Mouse (Mus musculus): ENCODE data around the gene Sytl3. TPM values are rescaled to one million over a fixed set of nuclear protein-coding genes. Genes with fewer than 3 reads are reported as not detected.

Sytl3 gene
- polyA plus RNA-seq, 1 experiment = 0.45 TPM

- Histone ChIP-seq H3K36me3 (ENCODE audit: control insufficient read depth, insufficient read depth, low read length, poor library complexity, severe bottlenecking) (peaks cover 14% of the 10 kb centered on the region), H3K9me3 (replicated peaks; ENCODE audit: control insufficient read depth, insufficient read depth, low read length, poor library complexity, severe bottlenecking) (peaks cover 19% of the 10 kb centered on the region), H3K27me3 (ENCODE audit: control insufficient read depth, insufficient read depth, low read length, poor library complexity, severe bottlenecking) (no peaks in the 10 kb centered on the region), H3K4me1 (ENCODE audit: control insufficient read depth, insufficient read depth, low read length) (no peaks in the 10 kb centered on the region), H3K4me3 (ENCODE audit: low read depth, low read length) (no peak overlapping the region), H3K9ac (ENCODE audit: low read depth, poor library complexity, severe bottlenecking) (no peak overlapping the region), H3K27ac (ENCODE audit: insufficient read depth, low read length) (no peak overlapping the region)
- no peak for TF ChIP-seq EP300 (IDR thresholded peaks at IDR 0.05; ENCODE audit: insufficient read depth, low read depth, low read length)
- TF ChIP-seq POLR2A (IDR thresholded peaks at IDR 0.05; ENCODE audit: insufficient read depth, low read length) = no peak
- TF ChIP-seq CTCF (IDR thresholded peaks at IDR 0.05; ENCODE audit: low read depth, low read length) = no peak
Measured at GRCm38 (mm10) chr17:6733322-6733875, 74.5 kb downstream of the Sytl3 start.

- Histone ChIP-seq H3K9me3 (replicated peaks; ENCODE audit: control insufficient read depth, insufficient read depth, low read length, poor library complexity, severe bottlenecking) (peaks cover 34% of the 10 kb centered on the region), H3K9ac (ENCODE audit: low read depth, poor library complexity, severe bottlenecking) (no peak overlapping the region), H3K4me3 (ENCODE audit: low read depth, low read length) (no peak overlapping the region), H3K27ac (ENCODE audit: insufficient read depth, low read length) (no peak overlapping the region), H3K27me3 (ENCODE audit: control insufficient read depth, insufficient read depth, low read length, poor library complexity, severe bottlenecking) (no peaks in the 10 kb centered on the region), H3K36me3 (ENCODE audit: control insufficient read depth, insufficient read depth, low read length, poor library complexity, severe bottlenecking) (peaks cover 27% of the 10 kb centered on the region), H3K4me1 (ENCODE audit: control insufficient read depth, insufficient read depth, low read length) (no peaks in the 10 kb centered on the region)
- TF ChIP-seq POLR2A (IDR thresholded peaks at IDR 0.05; ENCODE audit: insufficient read depth, low read length) (no peak), EP300 (IDR thresholded peaks at IDR 0.05; ENCODE audit: insufficient read depth, low read depth, low read length) (no peak), CTCF (IDR thresholded peaks at IDR 0.05; ENCODE audit: low read depth, low read length) (no peak)
Measured at GRCm38 (mm10) chr17:6734746-6735441, 76.0 kb downstream of the Sytl3 start.

- Histone ChIP-seq H3K27ac (ENCODE audit: insufficient read depth, low read length) (0 out of 2 replicates have a peak overlapping the region, but pooled peaks have one; percentile 16), H3K4me1 (ENCODE audit: control insufficient read depth, insufficient read depth, low read length) (no peaks in the 10 kb centered on the region), H3K36me3 (ENCODE audit: control insufficient read depth, insufficient read depth, low read length, poor library complexity, severe bottlenecking) (peaks cover 44% of the 10 kb centered on the region), H3K27me3 (ENCODE audit: control insufficient read depth, insufficient read depth, low read length, poor library complexity, severe bottlenecking) (no peaks in the 10 kb centered on the region), H3K4me3 (ENCODE audit: low read depth, low read length) (no peak overlapping the region), H3K9me3 (replicated peaks; ENCODE audit: control insufficient read depth, insufficient read depth, low read length, poor library complexity, severe bottlenecking) (peaks cover 51% of the 10 kb centered on the region), H3K9ac (ENCODE audit: low read depth, poor library complexity, severe bottlenecking) (no peak overlapping the region)
- TF ChIP-seq EP300 (IDR thresholded peaks at IDR 0.05; ENCODE audit: insufficient read depth, low read depth, low read length) (0 out of 2 replicates have a peak, but pooled peaks have one; percentile 38), POLR2A (IDR thresholded peaks at IDR 0.05; ENCODE audit: insufficient read depth, low read length) (no peak)
Measured at GRCm38 (mm10) chr17:6736306-6737272, 77.7 kb downstream of the Sytl3 start.

- Histone ChIP-seq H3K27ac (ENCODE audit: insufficient read depth, low read length) (0 out of 2 replicates have a peak overlapping the region, but pooled peaks have one; percentile 16), H3K4me1 (ENCODE audit: control insufficient read depth, insufficient read depth, low read length) (no peaks in the 10 kb centered on the region), H3K9ac (ENCODE audit: low read depth, poor library complexity, severe bottlenecking) (no peak overlapping the region), H3K27me3 (ENCODE audit: control insufficient read depth, insufficient read depth, low read length, poor library complexity, severe bottlenecking) (no peaks in the 10 kb centered on the region), H3K9me3 (replicated peaks; ENCODE audit: control insufficient read depth, insufficient read depth, low read length, poor library complexity, severe bottlenecking) (peaks cover 59% of the 10 kb centered on the region), H3K4me3 (ENCODE audit: low read depth, low read length) (no peak overlapping the region), H3K36me3 (ENCODE audit: control insufficient read depth, insufficient read depth, low read length, poor library complexity, severe bottlenecking) (peaks cover 53% of the 10 kb centered on the region)
- TF ChIP-seq CTCF (IDR thresholded peaks at IDR 0.05; ENCODE audit: low read depth, low read length) = no peak
- TF ChIP-seq POLR2A (IDR thresholded peaks at IDR 0.05; ENCODE audit: insufficient read depth, low read length) = no peak
- no peak for TF ChIP-seq EP300 (IDR thresholded peaks at IDR 0.05; ENCODE audit: insufficient read depth, low read depth, low read length)
Measured at GRCm38 (mm10) chr17:6737273-6737997, 78.5 kb downstream of the Sytl3 start.

- H3K4me3 ChIP-seq (ENCODE audit: low read depth, low read length) = no peak overlapping the region
- peaks cover 65% of the 10 kb centered on the region for H3K36me3 ChIP-seq (ENCODE audit: control insufficient read depth, insufficient read depth, low read length, poor library complexity, severe bottlenecking)
- H3K9ac ChIP-seq (ENCODE audit: low read depth, poor library complexity, severe bottlenecking) = no peak overlapping the region
- H3K27me3 ChIP-seq (ENCODE audit: control insufficient read depth, insufficient read depth, low read length, poor library complexity, severe bottlenecking) = no peaks in the 10 kb centered on the region
- H3K9me3 ChIP-seq (replicated peaks; ENCODE audit: control insufficient read depth, insufficient read depth, low read length, poor library complexity, severe bottlenecking) = peaks cover 73% of the 10 kb centered on the region
- H3K4me1 ChIP-seq (ENCODE audit: control insufficient read depth, insufficient read depth, low read length) = no peaks in the 10 kb centered on the region
- TF ChIP-seq EP300 (IDR thresholded peaks at IDR 0.05; ENCODE audit: insufficient read depth, low read depth, low read length) (no peak), POLR2A (IDR thresholded peaks at IDR 0.05; ENCODE audit: insufficient read depth, low read length) (no peak), CTCF (IDR thresholded peaks at IDR 0.05; ENCODE audit: low read depth, low read length) (no peak)
- H3K27ac ChIP-seq (ENCODE audit: insufficient read depth, low read length) = no peak overlapping the region
Measured at GRCm38 (mm10) chr17:6738836-6739235, 79.9 kb downstream of the Sytl3 start.

All from ES-Bruce4 (cell line).